Mouse (Mus musculus) adrenal gland, postnatal 36 days (tissue): ENCODE measurements around the gene Ttc28. TPM values are rescaled to one million over a fixed set of nuclear protein-coding genes. Genes with fewer than 3 reads are reported as not detected.

Source experiments
- DNase-seq, 2 experiments: peaks; one replicate each; pipeline ENCODE4 v3.0.0; 2021; ENCODE audit warnings: mixed read lengths in 1 of 2
- total RNA-seq, 2 experiments: library from RNA; stranded (reverse); gene quantifications; 2 replicates each; pipeline ENCODE4 v1.2.3; 2021

The Ttc28 gene
- total RNA-seq, 2 experiments from 2014 or later, result 18.5 to 21.9 TPM

GRCm38 (mm10) chr5:111207924-111208659 is 328.5 kb downstream of the Ttc28 start:
- peak; percentile 33 to 66 for DNase-seq

- DNase-seq, result peak; percentile 58 to 73
These were observed 329.0 kb downstream of the Ttc28 start for GRCm38 (mm10) chr5:111208660-111208969.

GRCm38 (mm10) chr5:111213935-111214450 is 334.4 kb downstream of the Ttc28 start:
- no peak for DNase-seq

- DNase-seq, result no peak
These were observed 335.3 kb downstream of the Ttc28 start for GRCm38 (mm10) chr5:111214890-111215289.

- no peak for DNase-seq
These were observed 336.1 kb downstream of the Ttc28 start for GRCm38 (mm10) chr5:111215722-111216121.

- DNase-seq, result no peak
These were observed 336.6 kb downstream of the Ttc28 start for GRCm38 (mm10) chr5:111216166-111216565.

GRCm38 (mm10) chr5:111217447-111218110 is 338.0 kb downstream of the Ttc28 start:
- no peak for DNase-seq

GRCm38 (mm10) chr5:111218111-111218891 is 338.7 kb downstream of the Ttc28 start:
- DNase-seq, result no peak

- no peak for DNase-seq
These were observed 339.4 kb downstream of the Ttc28 start for GRCm38 (mm10) chr5:111218998-111219397.

GRCm38 (mm10) chr5:111220679-111221380 is 341.2 kb downstream of the Ttc28 start:
- DNase-seq, result no peak

GRCm38 (mm10) chr5:111222820-111223219 is 343.2 kb downstream of the Ttc28 start:
- no peak for DNase-seq

GRCm38 (mm10) chr5:111225306-111225705 is 345.7 kb downstream of the Ttc28 start:
- no peak for DNase-seq

- no peak for DNase-seq
These were observed 346.9 kb downstream of the Ttc28 start for GRCm38 (mm10) chr5:111226486-111226885.

GRCm38 (mm10) chr5:111227850-111228249 is 348.2 kb downstream of the Ttc28 start:
- peak; percentile 41 to 45 for DNase-seq

GRCm38 (mm10) chr5:111228302-111229040 is 348.9 kb downstream of the Ttc28 start:
- peak; percentile 83 to 85 for DNase-seq

- peak in 1 of 2 experiments; percentile 32 for DNase-seq
These were observed 349.4 kb downstream of the Ttc28 start for GRCm38 (mm10) chr5:111229041-111229394.

GRCm38 (mm10) chr5:111229671-111230070 is 350.1 kb downstream of the Ttc28 start:
- peak in 1 of 2 experiments; percentile 35 for DNase-seq

- DNase-seq, result no peak
These were observed 351.4 kb downstream of the Ttc28 start for GRCm38 (mm10) chr5:111231044-111231443.

- no peak for DNase-seq
These were observed 352.2 kb downstream of the Ttc28 start for GRCm38 (mm10) chr5:111231769-111232168.

- no peak for DNase-seq
These were observed 353.6 kb downstream of the Ttc28 start for GRCm38 (mm10) chr5:111233022-111233709.

- DNase-seq, result peak; percentile 82 to 88
These were observed 355.5 kb downstream of the Ttc28 start for GRCm38 (mm10) chr5:111235131-111235530.
